Comparison of ENCODE assay signal across 8 mouse cellular contexts in genomic region chr4:133092453-133092901, GRCm38 (mm10). TPM values are rescaled to one million over a fixed set of nuclear protein-coding genes. Genes with fewer than 3 reads are reported as not detected.
DNase-seq lines count a peak whose midpoint lies in the region; ATAC-seq and TF ChIP-seq lines count a peak whose summit lies in the region.

No protein-coding gene starts in this region.

- peak; percentile 30 for ATAC-seq in CD4-positive, CD25-positive, alpha-beta regulatory T cell, adult 4 months
- 0 out of 2 replicates have a peak, but pooled peaks have one; percentile 28 for ATAC-seq in embryonic facial prominence, embryonic 12.5 days (ENCODE audit: insufficient number of reproducible peaks, insufficient read depth, low FRiP score, low TSS enrichment)
- ATAC-seq in heart, postnatal 0 days (ENCODE audit: insufficient read depth, low read depth): peak; percentile 40
- no peak for ATAC-seq in erythroblast, adult 5-6 weeks (replicated peaks; ENCODE audit: low FRiP score, poor library complexity, severe bottlenecking)

- H3K36me3 ChIP-seq in embryonic facial prominence, embryonic 12.5 days: no peaks in the 10 kb centered on the region
- H3K36me3 ChIP-seq in heart, postnatal 0 days (replicated peaks; ENCODE audit: control insufficient read depth, insufficient read depth, low read length): no peaks in the 10 kb centered on the region

- no peaks in the 10 kb centered on the region for H3K9me3 ChIP-seq in embryonic facial prominence, embryonic 12.5 days
- H3K9me3 ChIP-seq in heart, postnatal 0 days (replicated peaks; ENCODE audit: control insufficient read depth, low read length): no peaks in the 10 kb centered on the region

- TF ChIP-seq CTCF in heart, postnatal 0 days (IDR thresholded peaks at IDR 0.05; ENCODE audit: low read depth): no peak

- peaks cover 58% of the 10 kb centered on the region for H3K4me1 ChIP-seq in embryonic facial prominence, embryonic 12.5 days
- H3K4me1 ChIP-seq in heart, postnatal 0 days (ENCODE audit: control insufficient read depth, insufficient read depth): peaks cover 65% of the 10 kb centered on the region

- no peaks in the 10 kb centered on the region for H3K27me3 ChIP-seq in embryonic facial prominence, embryonic 12.5 days
- H3K27me3 ChIP-seq in heart, postnatal 0 days (ENCODE audit: control insufficient read depth, insufficient read depth, low read length): no peaks in the 10 kb centered on the region

- H3K27ac ChIP-seq in embryonic facial prominence, embryonic 12.5 days: peak overlapping the region; percentile 87
- peak overlapping the region; percentile 90 for H3K27ac ChIP-seq in heart, postnatal 0 days (ENCODE audit: low read depth)

- WGBS in embryonic facial prominence, embryonic 12.5 days: 6% methylated on average over 18 of the region's 18 CpGs
- WGBS in heart, postnatal 0 days: 4% methylated on average over 18 of the region's 18 CpGs

- no peak for TF ChIP-seq EP300 in heart, postnatal 0 days (IDR thresholded peaks at IDR 0.05; ENCODE audit: low read depth)

- peak overlapping the region; percentile 19; the same call in 1 of the 2 replicates for H3K9ac ChIP-seq in embryonic facial prominence, embryonic 12.5 days
- no peak overlapping the region for H3K9ac ChIP-seq in heart, postnatal 0 days (replicated peaks; ENCODE audit: low read depth, low read length)

- H3K4me3 ChIP-seq in embryonic facial prominence, embryonic 12.5 days: peak overlapping the region; percentile 9; the same call in 1 of the 2 replicates
- peak overlapping the region; percentile 17; the same call in 1 of the 2 replicates for H3K4me3 ChIP-seq in heart, postnatal 0 days (ENCODE audit: low read depth, low read length)

- peak overlapping the region; percentile 40 for H3K4me2 ChIP-seq in embryonic facial prominence, embryonic 12.5 days (replicated peaks)
- peak overlapping the region; percentile 47 for H3K4me2 ChIP-seq in heart, postnatal 0 days (ENCODE audit: low read depth, low read length)

- peak; percentile 82 for DNase-seq in A20 (ENCODE audit: low read depth, low spot score)
- peak; percentile 70 for DNase-seq in heart, postnatal 0 days (ENCODE audit: low spot score)
- peak; percentile 78 for DNase-seq in kidney, postnatal 10 days
- DNase-seq in lung, postnatal 10 days: peak; percentile 79
- DNase-seq in retina, postnatal 1 day: peak; percentile 88

RNA-seq across cellular contexts. Expression of gene Wasf2, which starts 37.8 kb away (rescaled TPM):
- 10 to 100 TPM; 69.2 to 76.3 TPM for polyA plus RNA-seq in CD4-positive, CD25-positive, alpha-beta regulatory T cell, adult 4 months (2017; shearing (Covaris generic))
- polyA plus RNA-seq in embryonic facial prominence, embryonic 12.5 days (2016; fragmentation: Nextera tagmentation; extraction: Ambion mirVana): 78.8 and 88.4 TPM in 2 replicates
- total RNA-seq in heart, postnatal 0 days (2014; rRNA removed; ENCODE audit: low replicate concordance): 54.5 and 119 TPM in 2 replicates
- 55.4 and 62.4 TPM in 2 replicates for polyA plus RNA-seq in heart, postnatal 0 days (2015; fragmentation: Nextera tagmentation; extraction: Ambion mirVana)
- total RNA-seq in erythroblast, adult 5-6 weeks (2015; ENCODE audit: low replicate concordance): 49.6 and 78.6 TPM in 2 replicates
- total RNA-seq in erythroblast, adult 5-6 weeks (2017; ENCODE audit: low replicate concordance): 40.3 and 58.8 TPM in 2 replicates
